Mouse (Mus musculus) adrenal gland, postnatal 10 days (tissue): ENCODE measurements at regions not wholly inside any gene's neighbourhood (a gene's known extent, or its start where the extent isn't known, plus 50 kb on each side); places are given as distances from the start of the nearest gene placed in this dataset.

Experiments used
- DNase-seq: peaks from one replicate; pipeline ENCODE4 v3.0.0; 2021; ENCODE audit warnings: mixed read lengths

DNA sequence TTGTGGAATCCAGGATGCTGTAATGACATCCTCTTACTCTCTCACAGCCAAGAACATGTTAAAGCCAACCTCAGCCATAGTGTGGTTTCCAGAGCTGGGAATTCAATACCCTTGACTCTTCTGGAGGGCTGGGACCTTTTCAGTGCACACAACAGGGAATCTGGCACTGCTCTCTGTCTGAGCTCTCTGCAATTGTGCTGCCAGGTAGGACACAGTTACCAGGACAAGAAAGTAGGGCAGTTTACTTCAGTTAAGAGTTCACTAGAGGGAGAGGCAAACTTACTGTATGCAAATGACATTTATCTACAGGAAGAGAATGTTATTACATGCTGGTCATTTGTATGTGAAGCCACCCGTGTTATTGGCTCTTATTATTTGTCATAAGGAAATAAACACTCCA is 197.6 kb downstream of the Arl4a start:
- peak; percentile 20 for DNase-seq

DNA sequence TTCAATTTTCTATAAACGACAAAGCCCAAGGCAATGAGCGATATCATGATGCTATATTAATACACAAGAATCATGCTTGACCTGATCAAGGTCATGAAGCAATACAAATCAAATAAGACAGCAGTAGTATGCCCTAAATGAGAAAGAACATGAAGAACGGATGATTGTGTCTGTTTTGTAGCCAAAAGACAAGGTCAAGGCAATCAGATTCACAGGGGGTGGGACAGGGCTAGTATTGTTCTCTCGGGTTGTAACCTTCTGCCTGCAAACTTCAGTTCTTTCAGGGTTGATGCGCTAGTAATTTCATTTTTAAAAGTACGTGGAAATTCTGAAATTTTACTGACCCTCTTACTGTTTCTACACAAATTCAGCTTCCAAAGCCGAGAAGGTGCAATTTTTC is 206.7 kb downstream of the Arl4a start:
- no peak for DNase-seq

DNA sequence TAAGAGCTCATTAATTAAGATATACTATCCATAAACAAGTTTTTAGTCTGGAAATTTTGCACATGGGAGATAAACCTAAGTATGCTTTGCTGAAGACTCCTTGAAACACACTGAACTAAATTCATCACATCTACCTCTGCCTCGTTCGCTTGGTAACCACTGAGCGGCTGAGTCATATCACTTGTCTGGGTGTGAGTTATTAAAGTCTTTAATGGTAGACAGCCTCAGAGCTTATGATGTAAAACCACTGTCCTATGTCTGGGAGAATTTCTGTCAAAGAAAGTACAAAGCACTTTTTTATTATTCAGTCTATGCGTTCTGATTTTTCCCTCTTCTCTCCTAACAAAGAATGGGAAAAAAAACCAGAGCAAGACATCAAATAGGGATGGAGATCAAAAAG is 207.3 kb downstream of the Arl4a start:
- DNase-seq, result no peak

DNA sequence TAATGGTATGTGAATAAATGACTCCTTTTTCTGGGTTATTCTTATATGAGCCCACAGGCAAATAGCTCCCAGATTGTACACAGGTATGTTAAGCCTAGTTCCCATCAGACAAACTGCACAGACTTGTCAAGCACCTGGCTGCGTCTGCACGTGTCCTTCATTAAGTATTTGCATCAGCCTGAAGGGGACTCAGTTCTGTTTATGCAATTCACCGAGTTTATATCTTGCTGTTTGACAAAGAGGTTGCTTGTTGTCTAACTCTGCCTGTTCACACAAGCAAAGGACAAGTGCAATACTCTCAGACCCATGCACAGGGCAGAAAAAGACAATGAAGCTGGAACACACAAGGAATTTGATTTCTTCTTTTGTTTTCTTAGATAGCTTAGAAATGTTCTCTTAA is 215.2 kb downstream of the Arl4a start:
- no peak for DNase-seq

DNA sequence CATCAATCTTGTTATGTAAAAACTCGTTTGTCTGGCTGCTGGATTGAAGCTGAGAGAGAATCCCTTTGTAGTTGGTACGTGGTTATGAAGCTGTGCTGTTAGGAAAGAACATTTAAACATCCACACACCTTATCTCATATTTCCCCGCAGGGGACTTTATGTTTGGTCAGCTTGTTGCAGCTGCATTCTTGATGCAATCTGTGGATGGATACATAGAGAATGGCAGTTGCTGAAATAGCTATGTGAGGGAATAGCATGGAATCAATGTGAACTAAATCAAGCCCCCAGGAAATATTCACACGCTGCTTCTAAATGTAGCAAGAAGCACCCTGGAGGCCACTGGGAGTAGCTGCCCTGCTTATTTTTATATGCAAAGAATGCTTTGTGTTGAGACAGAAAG is 236.3 kb downstream of the Arl4a start:
- DNase-seq, result no peak

DNA sequence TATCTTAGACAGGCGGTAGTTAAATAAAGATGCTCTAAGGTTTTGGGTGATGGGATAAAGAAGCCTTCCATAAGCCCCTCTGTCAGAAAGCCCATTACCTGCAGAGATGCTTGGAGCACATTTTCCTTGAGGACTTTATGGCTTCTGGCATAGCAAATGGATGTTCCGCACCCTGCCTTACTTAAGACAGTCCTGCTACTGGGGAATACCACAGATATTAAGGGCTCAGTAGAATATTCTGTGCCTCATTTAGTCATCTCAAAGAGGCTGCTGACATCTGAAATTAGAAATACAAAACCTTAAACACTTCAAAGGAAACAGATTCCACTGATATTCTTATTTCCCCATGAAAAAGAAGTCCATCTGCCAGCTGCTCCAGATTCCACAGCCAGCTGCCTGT is 240.0 kb downstream of the Arl4a start:
- DNase-seq, result no peak

DNA sequence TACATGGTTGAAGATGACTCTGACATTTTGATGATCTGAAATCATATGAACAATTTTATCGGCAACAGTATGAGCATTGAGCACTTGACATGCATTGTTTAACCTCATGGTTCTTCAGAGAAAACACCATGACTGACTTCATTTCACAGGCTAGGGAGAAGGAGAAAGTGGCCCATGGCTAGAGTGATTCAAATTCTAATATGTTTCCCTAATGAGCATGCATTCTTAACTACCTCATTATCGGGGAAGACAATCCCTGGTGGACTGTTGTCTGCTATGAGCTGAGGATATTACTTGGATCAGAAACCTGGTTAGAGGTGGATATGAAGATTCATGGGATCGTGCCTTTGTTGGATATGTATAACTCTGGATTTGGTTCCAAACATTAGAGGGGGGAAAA is 240.9 kb downstream of the Arl4a start:
- DNase-seq, result no peak

DNA sequence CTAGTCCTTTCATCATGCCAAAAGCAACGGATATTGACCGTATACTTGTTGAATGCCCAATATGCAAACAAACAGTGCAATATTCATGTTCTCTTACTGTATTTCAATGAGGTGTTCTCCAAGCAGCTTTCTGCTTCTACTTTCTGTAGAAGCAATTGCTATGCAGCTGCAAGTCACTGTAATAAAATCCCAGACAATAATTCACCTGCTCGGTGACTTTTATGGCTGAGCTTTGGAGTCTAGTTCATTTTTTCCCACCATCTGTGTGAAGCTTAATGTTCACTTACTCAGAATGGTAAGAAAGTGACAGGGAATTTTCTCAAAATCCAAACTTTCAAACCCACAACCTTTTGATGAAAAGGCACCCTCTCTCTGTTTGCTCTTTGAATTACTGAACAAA is 252.8 kb downstream of the Arl4a start:
- no peak for DNase-seq

DNA sequence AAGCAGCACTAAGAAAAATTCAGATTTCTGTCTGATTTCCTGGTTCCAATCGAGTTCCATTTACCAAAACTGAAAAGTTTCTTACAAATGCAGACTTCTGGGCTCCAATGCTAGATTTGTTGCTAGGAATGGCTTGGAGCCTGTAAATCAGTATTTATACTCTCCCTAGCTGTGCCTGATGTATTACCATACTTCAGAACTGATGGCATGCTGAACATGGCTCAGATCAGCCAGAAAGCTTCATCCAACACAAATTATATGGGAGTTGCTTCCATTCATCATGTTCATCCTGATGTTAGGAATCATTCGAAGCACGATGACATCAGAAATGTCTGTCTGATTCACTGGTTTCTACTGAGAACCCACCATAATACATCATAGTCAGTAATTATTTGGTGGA is 253.3 kb downstream of the Arl4a start:
- no peak for DNase-seq

DNA sequence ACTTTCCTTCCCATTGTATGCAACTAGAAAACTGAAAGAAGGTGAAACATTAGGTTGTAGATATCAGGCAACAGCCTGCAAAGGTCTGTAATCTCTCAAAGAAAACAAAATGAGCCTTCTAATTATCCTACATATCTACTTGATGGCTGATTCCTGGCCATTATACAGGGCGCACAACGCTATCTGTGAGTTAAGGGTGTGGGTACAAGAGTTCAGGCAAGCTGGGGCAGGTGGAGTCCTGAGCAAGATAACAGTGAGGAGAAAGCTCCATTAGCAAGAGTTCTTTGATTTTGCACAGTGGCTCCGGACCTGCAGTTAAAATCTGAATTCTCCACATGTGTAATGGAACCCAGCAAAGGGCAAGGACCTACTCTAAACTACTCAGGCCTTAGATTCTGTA is 261.7 kb downstream of the Arl4a start:
- DNase-seq, result no peak

DNA sequence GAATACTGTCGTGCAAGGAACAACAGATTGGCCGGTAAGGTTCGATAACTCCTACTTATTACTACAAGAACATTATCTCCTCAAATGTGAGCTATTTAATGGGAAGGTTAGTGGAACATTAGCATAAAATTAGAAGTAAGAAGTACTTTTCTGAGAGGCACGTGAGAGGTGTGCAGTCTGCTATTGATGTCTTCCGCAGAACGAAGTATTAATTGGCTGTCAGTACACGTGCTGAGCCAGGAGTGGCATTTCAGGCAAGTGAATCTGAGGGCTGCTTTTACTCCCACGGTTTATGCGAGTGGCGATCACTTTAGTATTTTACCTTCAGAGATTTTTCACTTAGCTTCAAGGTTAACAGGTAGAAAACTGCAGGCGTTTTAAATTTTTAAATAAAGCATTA is 270.8 kb downstream of the Arl4a start:
- no peak for DNase-seq

DNA sequence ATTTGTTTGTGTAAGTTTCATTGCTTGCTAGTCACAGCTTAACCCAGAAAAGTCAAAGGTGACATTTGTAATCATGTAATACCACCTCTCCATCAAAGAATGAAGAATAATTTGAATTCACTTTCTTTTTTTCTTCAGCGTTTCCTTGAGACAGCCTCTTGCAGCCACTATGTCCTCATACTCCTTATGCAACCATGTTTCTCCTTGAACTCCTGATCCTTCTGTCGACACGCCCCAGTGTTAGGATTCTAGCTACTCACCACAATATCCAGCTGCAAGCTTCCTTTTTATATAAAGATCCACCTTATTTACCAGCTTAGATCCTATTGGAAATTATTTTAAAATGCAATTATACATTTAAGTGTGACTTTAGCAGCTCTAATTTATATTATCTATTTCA is 274.3 kb downstream of the Arl4a start:
- DNase-seq, result no peak

DNA sequence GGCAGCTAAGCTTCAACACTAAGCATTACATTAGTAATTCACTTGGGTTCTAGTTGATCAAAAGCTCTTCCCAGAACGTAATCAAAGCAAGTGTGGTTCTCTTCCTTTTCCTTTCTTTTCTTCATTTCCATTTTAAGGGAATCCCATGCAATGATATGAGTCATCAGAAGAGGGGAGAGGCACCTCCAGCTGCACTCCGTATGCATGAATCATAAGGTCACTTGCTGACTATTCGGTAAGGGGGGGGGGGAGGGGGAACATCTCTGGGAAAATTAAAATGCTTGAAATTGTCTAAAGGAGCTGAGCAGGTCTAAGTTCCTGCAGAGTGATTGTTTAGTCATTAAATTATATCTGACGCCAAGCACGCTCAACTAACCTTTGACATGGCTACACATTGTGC is 275.9 kb downstream of the Arl4a start:
- DNase-seq, result no peak

DNA sequence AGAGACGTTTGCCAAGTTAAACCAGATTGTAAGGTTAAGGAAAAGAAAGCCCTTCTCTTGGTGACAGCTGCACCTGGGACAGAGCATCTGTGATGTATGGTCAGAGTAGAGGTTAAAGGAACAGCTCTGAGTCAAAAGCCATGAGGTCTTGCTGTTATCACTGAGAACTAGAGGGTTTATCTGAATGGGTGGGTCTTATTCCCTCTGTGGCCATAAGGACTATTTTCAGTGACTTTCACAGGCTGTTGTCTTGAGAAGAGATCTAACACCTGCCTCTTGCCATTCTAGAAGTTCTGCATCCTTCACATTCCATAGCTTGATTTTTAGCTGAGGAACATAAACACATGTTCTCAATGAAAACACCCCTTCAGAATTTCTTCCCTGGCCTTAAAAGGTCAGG is 276.5 kb downstream of the Arl4a start:
- DNase-seq, result no peak

DNA sequence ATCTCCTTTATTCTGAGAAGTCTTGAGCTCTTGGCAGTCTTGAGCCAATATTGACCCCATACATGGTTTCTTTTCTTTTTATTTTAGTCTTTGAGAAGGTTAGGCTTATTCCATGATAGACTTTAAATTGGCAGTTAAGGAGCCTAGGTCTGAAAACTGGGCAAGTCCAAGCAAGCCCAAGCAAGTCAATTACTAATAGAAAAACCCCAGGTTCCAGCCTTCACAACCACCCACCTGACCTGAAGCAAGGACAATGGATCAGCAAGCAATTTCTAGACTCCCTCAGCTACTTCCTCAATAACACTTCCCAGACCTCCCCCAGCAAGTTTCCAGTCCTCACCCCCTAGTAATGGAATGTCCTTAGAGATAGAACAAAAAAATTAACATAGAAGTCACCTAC is 279.9 kb downstream of the Arl4a start:
- DNase-seq, result no peak

DNA sequence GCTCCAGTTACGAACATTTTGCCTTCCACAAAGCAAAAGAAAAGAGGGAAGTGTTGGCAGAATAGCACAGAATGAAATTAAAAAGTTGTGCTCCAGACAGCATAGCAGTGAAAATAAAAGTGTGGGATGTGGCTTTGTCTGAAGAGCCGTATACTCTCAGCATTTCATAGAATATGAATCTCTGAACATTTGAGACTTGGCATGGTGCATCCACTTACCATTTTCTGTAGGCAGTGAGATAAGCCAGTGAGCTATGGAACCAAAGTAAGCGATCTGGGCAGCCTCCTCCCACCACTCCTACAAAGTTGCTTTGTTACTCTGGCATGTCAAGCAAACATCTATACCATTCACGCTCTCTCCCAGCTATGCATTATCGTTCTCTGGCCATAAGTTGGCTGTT is 286.0 kb downstream of the Arl4a start:
- DNase-seq, result no peak

DNA sequence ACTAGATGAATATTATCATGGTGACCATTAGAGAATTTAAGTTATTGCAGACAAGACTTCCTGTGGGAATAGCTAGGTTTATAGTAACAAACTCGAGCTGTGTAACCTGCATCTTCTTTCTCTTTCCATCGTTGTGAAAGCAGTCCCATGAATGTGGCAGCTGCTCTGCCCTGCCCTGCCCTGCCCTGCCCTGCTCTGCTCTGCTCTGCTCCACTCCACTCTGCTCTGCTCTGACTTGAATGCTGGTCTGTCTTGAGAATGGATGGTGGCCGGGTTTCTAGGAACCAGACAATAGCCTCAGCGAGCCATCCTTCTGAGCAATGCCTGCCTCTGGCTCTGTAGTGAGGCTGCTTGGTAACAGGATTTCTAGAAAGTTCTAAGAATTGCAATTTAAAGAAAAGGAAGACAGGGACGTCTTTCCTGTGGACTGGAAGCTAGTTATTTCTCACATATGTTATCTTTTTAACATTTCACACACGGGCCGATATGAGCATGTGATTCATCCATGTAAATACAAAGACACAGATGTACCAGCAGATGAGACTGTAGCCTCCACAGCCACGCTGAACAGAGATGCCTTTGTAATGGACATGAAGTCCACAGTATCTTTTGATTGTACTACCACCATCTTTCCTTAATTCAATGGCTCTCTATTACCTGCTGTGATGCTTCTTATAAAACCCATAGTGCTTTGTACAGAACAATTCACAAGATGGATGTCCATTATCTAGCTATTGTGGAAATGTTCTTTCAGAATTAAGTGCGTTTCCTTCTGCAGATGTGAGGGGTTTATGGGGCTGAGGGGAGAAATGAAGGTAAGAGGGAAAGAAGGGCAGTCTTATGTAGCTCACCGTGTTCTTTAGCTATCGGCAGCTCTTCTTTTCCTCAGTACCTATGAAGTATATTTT is 295.4 kb downstream of the Arl4a start:
- no peak for DNase-seq

DNA sequence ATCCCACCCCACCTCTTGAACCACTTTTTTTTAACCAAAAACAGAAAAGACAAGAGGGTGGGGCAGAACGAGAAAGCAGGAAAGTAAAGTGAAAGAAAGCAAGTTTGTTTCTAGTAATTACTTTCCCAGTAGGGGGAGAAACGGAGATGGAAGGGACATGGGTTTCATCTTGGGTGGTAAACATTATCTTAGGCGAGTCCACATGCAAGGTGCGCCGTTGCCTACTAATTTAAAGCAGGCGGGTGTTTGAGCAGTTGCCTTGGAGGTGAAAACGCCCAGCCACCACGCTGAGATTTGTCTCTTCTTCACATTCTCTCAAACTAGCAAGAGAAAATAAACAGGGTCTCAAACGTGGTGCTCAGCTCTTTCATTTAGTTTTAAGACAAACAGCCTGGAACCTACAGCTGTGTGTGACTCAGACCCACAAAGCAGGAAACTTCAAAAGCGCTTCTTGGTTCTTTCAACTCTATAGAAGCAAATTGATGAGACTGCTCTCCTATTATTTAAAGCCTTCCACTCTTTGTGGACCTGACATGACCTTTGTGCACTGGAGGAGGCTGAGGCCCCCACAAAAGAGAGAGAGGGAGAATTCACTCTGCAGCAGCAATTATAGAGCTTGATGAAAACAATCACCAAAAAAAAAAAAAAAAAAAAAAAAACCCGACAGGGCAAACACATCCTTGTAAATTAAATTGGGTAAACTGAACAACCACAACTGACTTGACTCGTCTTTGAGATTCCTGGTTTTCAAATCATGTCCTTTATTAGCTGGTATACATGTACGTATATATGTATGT is 296.6 kb downstream of the Arl4a start:
- DNase-seq, result no peak

DNA sequence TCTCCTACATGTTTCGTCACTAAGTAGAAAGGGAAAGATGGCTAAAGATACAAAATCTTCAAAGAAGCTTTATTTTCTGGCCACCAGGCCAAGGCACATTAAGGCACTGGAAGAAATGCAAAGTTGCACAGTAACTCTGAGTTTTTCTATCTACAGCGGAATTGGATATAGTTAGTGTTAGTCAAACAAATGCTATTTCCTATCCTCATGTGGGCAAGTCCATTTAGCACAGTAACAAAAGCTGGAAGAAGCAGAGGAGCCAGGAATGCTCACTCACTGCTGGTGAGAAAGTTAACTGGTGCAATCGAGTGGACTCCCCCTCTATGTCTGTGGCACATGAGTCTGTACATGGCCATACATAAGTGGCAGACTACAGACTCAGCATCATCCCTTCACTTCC is 300.9 kb downstream of the Arl4a start:
- DNase-seq, result no peak

DNA sequence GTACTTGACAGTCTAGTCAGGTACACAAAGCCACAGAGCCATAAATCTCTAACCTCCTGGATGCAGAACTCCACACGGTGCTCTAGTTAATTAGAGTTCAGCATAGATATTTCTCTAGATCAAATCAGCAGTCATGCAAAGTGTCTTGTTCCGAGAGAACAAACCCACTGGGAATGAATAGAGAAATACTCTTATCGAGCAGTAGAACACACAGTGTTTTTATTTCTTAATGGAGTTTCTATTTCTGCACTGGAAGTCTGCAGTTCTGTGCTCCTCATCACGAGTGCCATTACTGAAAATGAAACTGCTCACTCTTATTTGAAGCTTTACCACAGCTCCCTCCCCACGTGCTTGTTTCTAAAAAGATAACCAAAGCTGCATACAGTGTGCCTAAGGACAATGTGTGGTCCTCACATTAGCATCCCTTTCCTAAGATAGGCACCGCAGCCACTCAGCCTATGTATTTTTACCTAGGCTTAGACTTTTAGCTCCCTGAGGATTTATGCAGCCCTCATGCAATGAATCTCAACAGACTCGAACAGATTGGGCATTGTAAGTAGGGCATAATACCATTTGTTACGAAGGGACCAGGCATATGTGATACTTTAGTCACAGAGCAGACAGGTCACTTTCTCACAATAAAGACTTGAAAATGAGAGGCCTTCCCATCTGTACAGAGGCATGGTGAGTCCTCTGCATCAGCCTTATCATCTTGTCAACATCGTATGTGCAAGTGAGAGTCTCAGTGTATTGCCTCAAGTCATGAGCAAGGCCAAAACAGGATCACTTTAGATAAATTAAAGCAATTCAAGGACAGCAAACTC is 301.5 kb downstream of the Arl4a start:
- no peak for DNase-seq

DNA sequence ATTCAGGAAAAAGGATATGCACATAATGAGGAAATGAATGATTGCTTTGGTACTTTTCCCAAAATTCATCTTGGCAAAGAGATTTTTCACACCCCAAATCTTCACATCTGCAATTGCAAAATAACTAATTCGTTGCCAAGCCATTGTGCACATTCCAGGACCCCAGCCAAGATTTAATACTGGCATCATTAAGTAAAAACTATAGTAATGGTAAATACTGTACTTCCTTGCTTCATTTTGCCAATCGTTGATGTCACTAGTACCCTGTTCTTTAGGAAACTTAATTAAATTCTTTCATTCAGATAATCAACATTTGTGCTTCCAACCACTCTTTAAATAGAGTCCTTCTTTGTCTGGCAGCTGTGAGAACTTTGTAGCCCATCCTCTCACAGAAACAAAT is 303.6 kb downstream of the Arl4a start:
- DNase-seq, result no peak

DNA sequence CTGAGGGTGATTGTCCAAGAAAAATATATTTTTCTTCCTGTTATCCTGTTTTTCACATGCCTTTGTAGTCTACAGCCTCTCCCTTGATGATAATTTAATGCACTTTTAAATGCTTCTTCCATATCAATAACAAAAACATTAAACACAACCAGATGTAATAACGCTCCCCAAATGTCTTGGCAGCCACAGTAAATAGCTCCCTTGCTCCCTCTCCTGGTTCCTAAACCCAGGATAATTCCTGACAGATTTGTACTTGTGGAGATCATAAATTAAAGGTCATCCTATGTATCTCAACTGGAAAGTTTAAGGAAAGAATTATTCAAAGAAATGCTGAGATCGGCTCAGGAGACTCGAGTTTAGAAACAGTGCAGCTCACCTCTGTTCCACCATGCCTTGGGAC is 306.6 kb downstream of the Arl4a start:
- no peak for DNase-seq

DNA sequence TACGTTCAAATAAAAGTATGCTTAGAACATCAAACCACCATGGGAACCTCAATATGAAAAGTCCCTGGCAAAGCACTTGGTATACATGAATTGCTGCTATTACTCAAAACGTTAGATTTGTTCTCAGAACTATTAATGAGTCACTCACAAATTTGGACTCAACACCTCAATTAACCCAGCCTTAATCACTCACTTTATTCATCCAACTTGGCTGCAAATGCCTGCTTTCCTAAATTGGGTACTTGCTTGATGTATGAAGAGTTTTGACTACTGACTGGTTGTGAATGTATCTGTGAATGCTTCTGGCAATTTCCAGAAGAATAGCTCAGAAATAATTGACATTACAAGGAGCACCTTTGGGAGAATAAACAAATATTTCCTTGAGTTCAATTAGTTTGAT is 308.6 kb downstream of the Arl4a start:
- no peak for DNase-seq
